Mouse (Mus musculus): ENCODE results near the gene Hivep2.

The Hivep2 gene

DNA sequence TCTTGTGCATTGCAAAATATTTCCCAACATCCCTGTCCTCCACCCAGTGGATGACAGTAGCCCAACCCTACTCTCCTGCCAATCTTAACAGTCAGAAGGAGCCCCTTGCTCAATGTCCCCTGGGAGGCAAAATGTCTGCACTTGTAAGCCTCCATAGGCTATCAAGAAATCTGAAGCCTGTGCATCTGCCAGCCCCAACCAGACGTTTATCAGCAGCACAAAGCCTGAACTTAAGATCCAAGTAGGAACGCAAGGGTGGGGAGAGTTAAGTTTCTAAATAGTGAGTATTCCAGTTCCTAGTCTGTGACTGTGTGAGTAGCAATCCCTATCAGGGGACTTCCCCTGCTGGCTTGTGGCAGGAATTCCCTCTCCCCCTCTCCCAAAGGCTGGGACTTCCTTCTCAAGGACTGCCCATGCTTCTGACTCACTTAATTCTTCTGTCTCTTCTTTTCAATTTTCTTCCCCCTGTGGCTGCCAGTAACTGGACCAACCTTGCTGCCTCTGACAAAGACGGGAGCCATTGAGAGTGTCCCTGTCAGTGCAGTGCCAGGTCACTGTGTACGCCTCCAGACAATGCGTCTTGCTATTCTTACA lies 82.5 kb downstream of the Hivep2 start:
- DNase-seq (ENCODE audit: low spot score), result no peak

DNA sequence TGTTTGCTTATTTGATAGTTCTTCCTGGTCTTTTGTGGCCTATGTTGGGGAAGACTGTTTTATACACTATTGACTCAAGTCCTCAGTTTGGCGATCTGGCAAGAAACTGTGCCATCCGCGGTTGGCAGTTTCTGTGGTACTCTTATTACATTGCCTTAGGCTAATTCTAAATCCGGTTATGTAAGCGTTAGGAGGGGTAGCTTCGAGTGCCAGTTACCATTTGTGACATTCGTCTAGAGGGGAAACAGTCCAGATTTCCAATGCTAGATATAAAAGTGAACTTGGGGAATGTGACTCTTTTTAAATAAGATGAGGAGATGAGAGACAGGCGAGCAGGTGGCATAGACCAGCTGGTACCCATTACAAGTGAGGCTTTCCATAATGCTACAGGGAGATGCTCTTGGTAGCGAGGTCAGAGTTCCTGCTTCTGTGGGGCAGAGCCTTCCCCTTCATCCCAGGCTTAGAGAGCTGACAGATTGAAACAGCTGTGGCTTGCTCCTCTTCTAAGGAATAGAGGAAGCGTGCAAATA lies 83.1 kb downstream of the Hivep2 start:
- DNase-seq (ENCODE audit: low spot score), result no peak

DNA sequence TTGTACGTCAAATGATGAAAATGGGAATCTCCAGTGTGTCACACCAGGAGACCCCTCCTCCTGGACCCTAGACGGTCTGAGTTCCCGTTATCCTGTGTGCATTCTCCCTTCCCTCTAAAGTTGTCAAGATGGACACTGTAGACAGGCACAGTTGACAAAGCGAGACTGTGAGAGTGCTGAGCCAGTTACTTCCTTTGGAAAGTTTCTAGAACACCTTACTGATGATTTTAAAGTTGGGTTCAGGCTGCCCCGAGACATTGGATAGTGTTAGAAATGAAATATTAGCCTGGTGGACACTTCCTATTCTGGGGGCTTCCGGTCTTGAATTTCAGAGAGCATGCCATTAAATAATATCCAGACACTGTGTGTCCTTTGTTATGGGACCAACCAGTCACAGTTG lies 83.8 kb downstream of the Hivep2 start:
- DNase-seq (ENCODE audit: low spot score), result no peak

DNA sequence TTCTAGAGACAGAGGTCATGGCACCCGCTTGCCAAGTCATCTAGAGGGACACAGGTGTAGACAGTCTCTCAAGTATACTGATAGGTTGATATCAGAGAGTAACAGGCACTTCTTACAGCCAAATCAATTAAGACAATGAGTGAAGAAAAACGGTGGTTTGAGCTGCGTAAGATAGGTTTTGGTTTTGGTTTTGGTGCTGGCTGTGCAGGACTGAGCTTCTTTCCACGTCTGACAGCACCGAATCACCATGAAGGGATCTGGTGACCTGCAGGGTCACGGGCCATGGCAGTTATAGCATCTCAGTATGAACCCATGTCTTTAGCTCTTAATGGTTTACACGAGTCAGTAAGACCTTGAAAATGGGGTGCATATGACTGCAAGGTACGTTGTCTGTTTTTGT lies 84.7 kb downstream of the Hivep2 start:
- no peak for DNase-seq (ENCODE audit: low spot score)

DNA sequence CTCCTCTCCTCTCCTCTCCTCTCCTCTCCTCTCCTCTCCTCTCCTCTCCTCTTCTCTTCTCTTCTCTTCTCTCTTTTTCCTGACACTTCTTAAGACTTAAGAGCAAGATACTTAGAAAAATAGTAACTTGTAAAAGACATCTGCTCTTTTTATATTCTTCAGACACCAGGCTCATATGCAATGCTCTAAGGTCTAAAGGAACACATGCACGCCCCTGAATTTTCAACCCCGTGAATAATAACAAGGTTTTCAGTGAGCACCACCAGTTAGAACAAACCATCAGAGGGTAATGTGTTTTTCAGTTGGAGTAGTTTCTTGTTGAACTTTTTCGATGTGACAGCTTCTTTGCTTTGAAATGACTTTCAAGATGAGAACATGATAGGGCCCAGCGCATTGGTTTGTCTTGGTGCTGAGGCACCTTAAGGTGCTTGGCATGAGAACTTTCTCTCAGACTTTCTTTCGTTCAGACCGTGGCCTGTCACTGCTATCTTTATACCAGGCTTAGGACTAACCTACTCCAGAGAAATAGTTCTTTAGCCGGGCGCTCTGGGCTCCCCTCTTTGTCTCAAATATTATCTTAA lies 86.3 kb downstream of the Hivep2 start:
- no peak for DNase-seq (ENCODE audit: low spot score)

DNA sequence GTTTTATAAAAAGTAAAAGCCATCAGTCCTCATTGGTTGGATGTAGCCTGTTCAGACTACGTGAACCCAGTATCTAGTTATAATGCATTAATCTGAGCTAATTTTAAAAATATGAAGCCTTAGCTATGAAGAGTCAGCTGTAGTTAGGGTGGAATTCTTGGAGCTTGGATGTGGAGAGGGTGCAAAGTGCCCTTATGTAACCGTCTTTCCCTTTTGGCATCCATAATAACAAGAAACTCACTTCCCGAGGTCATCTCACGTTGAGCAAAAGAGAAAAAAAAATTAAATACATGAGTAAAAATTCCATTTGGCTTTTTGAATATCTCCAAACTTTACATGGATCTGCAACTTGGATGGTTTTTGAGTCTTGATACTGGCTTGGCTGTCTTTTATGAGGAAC lies 89.0 kb downstream of the Hivep2 start:
- DNase-seq (ENCODE audit: low spot score), result no peak

DNA sequence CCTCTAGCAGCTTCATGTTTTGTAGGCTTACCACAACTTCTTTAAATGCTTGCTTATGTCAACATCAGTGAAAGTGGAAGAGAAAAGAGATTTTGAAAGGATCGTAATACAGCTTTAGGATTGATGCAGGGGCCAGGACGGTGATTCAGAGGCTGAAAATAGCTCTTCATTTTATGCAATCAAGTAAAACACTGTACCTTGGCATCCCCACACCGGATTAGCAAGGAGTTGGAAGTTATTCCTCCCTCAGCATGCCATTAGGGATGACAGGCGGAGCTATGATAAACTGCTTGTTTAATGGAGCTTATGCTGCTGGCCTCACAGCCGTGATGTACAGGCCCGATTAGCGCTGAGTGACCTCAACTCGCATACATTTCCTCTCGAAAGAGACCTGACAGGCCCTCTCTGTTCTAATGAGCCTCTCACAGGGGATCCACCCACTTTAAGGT lies 89.7 kb downstream of the Hivep2 start:
- no peak for DNase-seq (ENCODE audit: low spot score)

DNA sequence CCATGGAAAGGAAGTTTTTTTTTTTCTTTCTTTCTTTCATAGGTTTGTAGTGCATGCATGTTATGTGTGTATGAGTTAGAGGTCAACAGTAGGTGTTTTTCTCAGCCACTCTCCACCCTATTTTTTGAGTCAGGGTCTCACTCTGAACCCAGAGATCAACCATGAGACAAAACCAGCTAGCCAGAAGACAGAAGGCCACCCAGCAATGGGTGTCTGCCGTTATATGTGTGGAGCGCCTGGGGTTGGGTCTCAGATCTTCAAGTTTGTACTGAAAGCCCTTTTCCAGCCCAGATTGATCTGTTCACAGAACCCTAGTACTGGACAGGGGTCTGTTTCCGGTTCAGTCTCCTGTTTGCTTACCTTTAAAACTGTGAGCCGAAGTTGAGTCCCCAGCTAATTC lies 90.2 kb downstream of the Hivep2 start:
- no peak for DNase-seq (ENCODE audit: low spot score)

DNA sequence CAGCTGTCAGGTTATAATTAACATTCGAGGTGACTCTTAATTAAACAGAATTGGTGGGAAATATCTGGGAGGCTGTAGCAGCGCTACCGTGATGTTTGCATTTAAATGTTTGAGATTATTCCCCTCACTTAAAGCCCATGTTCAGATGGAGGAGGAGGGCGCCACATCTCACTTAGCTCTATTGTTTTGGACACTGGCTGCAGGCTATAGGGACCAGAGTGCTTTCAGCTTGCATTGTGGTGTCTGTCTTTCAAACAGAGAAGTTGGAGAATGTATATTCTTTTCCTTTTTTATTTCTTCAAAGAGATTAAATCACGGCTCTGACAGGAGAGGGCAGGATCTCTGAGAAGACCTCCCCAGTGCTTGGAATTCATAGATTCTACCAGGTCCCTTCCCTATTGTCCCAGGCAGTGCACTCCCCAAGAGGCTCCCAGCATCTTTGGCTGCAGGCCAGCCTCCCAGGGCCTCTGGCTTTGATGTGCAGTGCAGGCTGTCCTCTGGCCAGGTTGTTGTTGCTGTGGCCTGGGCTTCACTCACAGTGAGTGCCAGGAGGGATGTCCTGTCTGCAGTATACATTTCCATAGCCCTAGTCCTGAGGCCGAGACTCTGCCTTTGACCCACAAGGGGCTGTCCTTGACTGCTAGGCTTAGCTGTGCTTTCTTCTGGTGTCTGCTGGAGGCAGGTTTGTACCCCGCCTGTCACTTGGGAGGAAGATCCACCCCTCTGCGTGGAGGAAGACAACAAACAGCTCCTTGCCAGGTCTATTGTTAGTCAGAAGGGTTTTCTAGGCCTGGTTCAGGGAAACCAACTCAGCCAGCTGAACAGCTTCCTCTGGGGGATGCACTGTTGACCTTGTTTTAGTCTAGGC lies 90.9 kb downstream of the Hivep2 start:
- DNase-seq (ENCODE audit: low spot score), result peak; percentile 58

DNA sequence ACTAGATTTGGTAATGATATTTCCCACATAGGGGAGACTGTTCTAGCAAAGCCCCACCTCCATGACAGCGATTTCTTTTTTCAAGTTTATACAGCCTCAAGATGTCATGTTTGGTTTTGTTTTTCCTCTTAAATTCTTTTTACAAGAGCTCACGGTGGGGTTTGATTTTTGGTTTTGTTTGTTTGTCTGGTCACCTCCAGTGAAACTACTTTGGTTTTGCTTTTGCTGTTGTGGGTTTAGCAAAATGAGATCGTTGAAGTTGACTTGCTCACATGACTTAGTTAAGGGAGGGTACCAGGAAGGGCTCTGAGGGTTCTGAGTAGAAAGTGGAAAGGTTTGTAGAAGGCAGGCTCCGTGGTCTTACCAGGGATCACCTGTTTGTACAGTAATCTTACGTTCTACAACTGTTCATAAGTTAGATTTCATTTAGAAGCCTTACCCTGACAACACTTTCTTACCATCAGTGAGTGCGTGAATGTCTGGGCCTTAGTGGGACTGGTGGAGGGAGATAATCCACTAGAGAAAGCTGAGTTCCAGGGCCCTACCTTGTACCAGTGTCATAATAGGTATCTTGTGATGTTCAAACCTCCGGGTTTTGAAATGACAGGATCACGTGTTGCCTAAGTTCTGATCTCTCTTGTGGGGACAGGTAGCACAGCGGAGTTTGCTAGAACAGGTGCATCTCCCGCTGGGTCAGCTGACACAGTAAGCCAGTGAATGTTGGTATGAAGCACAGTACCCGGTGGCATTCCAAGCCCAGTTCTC lies 92.1 kb downstream of the Hivep2 start:
- DNase-seq (ENCODE audit: low spot score), result no peak

DNA sequence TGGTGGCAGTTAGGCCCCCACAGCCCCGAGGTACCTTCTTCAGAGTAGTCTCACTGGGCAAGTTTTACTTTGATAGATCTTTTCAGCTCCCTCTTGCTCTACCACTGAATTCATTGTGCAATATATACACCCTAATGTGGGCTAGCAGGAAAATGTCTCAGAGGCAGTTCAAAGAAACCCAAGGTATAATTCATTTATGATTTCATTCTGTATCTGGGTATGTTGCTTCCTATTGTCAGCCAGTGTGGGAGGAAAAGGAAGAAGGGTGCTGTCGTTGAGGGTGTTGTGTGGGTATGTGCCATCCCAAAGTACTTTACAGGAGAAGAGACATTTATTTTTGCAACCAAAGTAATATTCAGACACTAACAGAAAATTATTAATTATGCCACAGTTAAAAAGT lies 92.9 kb downstream of the Hivep2 start:
- DNase-seq (ENCODE audit: low spot score), result no peak

DNA sequence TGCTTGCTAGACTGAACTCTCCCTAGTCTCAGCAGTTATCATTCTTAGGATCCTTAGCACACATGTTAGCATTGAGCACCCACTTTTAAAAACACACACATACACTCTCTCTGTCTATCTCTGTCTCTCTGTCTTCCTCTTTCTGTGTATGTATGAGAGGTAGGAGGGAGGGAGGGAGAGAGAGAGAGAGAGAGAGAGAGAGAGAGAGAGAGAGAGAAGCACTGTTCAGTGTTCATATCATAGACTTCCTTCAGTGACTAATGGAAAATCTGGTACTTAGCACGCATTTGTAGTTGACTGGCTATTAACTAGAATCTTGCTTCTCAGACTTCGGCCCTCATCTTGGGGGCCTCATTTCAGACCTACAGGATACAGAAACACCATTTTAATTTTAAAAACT lies 93.7 kb downstream of the Hivep2 start:
- DNase-seq (ENCODE audit: low spot score), result no peak

DNA sequence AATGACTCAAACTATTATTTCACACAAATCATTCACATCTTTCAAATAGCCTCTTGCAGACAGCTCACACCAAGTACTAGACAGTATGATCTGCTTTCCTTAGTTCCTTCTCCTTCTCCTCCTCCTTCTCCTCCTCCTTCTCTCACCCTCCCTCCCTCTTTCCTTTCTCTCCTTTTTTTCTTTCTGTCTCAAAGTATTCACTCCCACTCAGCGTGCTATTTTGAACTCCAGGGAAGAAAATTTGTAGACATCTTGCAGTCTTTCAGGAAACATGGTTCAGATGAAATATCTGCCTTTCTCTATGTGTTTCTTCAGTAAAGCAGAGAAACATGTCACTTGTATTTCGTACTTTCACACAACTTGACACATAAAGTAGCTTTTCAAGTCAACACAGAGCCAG lies 94.4 kb downstream of the Hivep2 start:
- DNase-seq (ENCODE audit: low spot score), result no peak

DNA sequence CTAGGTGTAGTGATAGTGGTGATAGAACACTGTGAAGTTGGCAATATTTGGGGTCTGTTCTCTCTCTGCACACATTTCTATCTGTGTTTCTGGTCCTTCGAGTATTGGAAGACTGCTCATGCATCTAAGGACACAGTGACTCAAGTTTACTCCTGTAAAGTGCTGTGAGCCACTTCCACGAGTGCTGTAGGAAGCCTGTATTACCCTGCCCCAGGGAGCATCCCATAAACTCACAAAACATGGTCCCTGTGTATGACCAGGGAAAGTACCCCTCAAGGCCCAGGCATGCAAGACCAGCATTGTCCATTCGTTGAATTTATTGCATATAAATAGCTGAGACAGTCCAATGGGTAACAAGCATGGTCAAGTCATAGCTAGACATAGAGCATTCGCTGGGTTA lies 97.4 kb downstream of the Hivep2 start:
- no peak for DNase-seq (ENCODE audit: low spot score)

DNA sequence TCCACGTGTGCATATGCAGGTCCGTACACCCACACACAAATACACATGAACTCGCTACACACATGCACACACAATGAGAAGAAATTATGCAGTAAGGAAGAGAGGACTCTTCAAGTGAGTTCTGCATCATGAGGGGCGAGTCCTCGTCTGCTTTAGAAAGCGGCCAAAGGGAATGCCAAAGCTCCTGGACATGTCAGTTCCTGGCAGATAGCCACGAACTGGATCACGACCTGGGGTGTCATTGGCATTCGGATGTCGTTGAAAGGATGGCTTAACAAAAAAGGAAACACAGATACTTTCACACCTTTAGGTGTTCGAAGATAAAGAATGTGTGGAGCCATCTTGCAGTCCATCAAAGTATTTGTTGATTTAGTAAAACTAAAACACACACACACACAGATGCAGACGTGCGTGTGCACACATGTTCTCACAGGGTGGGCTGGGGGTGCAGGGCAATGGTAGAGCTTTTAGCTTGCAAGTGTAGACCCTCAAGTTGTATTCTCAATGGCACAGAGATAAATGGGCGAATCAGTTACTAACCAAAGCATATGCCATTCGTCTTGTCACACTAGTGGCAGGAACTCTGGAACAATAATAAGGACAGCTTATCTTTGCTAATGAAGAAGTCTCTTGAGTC lies 99.0 kb downstream of the Hivep2 start:
- DNase-seq (ENCODE audit: low spot score), result no peak

DNA sequence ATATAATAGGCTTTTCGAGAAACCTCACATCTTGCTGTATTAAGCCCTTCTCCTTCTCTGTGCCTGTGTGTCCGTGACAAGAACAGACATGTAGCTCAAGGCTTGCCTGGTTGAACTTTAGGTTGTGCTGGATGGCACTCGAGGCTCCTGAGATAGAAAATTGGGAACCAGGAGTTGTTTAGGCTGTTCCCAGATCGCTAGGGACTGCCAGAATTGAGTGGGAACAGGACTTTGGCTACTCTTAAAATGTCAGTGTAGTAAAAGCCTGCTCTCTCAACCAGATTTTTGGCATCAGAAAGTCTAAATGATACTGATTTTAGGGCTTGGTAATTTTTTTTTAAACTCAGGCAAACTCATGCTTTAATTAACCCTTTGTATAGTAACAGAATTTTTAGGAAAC lies 101.9 kb downstream of the Hivep2 start:
- DNase-seq (ENCODE audit: low spot score), result no peak

DNA sequence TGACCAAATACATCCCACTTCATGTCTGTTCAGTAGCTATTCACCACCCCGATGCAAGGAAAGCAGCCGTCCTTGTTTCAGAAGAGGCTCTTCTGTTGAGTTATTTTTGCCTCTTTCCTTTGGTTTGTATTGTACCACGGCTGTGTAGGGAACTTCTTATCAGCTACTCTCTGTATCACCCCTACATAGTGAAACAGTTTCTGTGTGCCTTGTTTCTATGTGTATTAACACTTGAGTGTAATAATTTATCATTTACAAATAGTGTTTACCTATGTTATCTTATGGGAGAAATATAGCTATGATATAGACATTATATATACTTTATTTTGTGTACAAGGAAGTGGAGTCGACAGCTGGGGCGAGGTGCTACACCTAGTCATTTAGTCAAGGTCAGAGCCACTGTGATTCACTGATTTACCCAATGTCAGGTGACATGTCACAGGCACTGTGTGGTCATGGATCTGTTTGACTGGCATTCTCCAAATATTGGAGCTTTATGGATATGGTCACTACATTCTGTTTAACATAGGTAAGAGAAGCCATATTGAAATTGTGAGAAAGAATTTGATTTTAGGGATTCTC lies 104.7 kb downstream of the Hivep2 start:
- no peak for DNase-seq (ENCODE audit: low spot score)

DNA sequence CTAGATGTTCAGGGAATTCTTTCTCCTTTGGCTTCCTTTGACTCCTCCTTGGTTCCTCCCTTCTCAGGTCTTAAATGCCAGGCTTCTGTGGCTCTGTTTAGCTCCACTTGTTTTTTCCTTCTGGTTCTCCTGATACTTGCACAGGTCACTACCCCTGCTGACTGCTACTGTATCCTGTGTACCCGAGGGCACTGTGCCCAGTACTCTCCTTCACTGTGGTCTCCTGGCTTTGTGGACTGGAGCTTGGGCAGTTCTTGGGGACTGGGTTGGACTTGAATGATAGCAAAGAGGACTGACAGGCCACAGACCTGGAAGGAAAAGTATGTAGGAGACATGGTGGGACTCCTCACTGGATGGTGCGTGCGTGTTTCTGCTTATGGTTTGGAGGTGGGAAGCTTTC lies 106.6 kb downstream of the Hivep2 start:
- DNase-seq (ENCODE audit: low spot score), result no peak

DNA sequence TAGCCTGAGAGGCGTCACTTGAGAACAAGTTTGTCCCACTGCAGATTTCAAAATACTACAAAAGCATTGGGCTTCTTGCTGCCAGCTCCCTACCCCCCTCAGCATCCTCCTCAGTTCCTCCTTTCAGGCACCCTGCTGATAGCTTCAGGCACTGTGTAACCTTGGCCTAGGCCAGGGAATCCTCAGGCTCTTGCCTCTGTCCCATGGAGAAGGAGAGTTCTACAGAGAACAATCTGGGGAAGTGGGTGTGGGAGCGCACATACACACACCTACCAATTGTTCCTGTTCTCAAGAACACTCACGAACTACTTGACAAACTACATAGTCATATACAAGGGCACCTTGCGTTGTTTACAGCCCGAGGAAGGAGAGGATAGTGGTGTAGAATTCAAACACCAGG lies 109.9 kb downstream of the Hivep2 start:
- no peak for DNase-seq (ENCODE audit: low spot score)

DNA sequence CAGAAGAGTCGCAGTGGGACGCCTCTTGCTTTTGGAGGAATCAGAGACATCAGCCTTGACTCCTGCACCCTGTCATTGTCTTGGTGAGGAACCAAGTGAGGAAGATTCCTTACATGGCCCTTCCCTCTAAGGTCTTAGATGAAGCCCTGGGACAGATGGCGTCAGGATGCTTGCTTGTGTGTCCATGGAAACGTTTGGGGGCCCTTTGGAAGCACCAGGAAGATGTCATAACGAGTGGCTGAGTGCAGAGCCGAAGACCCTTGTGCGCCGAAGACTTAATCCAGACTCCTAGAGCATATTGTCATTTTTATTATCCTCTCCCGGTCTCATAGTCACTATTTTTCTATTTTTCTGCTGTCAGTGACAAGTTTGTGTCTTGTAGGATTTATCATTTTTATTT lies 111.0 kb downstream of the Hivep2 start:
- no peak for DNase-seq (ENCODE audit: low spot score)

DNA sequence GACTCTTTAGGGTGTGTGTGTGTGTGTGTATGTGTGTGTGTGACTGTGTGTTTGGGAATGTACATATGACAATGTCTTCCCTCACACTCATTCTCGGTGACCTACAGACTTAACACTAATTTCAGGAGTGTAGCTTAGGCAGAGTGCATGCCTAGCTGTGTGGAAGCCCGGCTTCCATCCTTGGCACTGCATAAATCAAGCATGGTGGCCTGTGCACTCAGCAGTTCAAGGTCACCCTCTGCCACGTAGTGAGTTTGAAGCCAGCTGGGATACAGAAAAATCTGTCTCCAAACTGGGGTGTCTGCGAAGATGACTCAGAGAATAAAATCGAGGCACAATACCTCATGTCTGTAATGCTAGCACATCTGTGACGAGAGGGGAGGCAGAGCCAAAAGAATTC lies 115.0 kb downstream of the Hivep2 start:
- no peak for DNase-seq (ENCODE audit: low spot score)

DNA sequence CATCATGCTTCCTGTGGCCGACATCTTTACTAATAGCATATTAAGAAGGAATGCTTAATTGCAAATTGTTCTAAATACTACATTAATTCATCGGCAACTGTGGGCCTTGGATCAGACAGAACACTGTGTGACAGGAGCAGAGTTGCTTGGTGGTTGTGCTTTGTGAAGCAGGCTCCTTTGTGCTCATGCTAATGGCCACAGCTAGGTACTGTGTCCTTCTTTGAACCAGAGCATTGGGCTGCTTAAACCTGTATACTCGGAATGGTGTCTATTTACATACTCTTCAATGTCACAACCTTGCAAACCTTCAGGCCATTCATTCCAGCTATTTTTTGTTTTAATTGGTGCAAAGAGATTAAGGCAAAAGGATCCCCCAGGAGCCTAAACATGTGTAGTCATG lies 115.9 kb downstream of the Hivep2 start:
- DNase-seq (ENCODE audit: low spot score), result no peak

Measured in ovary, postnatal 14 days (tissue).